Mouse (Mus musculus): ENCODE data around the gene Prkg2. TPM values are rescaled to one million over a fixed set of nuclear protein-coding genes. Genes with fewer than 3 reads are reported as not detected.

The Prkg2 gene
- total and polyA plus RNA-seq, 2 experiments from 2014 or later, result 2.5 to 2.9 TPM

GRCm38 (mm10) chr5:98966679-98967078 is 70.5 kb downstream of the Prkg2 start:
- Histone ChIP-seq H3K4me1 (ENCODE audit: insufficient read depth, low read length) (no peaks in the 10 kb centered on the region), H3K9ac (replicated peaks; ENCODE audit: low read length, poor library complexity, severe bottlenecking) (no peak overlapping the region), H3K9me3 (ENCODE audit: low read length) (no peaks in the 10 kb centered on the region), H3K36me3 (ENCODE audit: insufficient read depth, low read length) (no peaks in the 10 kb centered on the region), H3K4me2 (ENCODE audit: low read depth, low read length, poor library complexity, severe bottlenecking) (no peak overlapping the region), H3K27ac (ENCODE audit: low read depth, low read length) (no peak overlapping the region), H3K27me3 (ENCODE audit: insufficient read depth, low read length) (no peaks in the 10 kb centered on the region), H3K4me3 (ENCODE audit: low read depth, low read length) (no peak overlapping the region)
- ATAC-seq (ENCODE audit: low FRiP score) (no peak), DNase-seq (ENCODE audit: low spot score) (no peak)
- 92% methylated on average over 9 of the region's 9 CpGs for WGBS
- no peak for TF ChIP-seq CTCF (IDR thresholded peaks at IDR 0.05)

- ATAC-seq (ENCODE audit: low FRiP score) (no peak), DNase-seq (ENCODE audit: low spot score) (peak; percentile 66)
- WGBS, result 22% methylated on average over 4 of the region's 4 CpGs
- H3K27me3 ChIP-seq (ENCODE audit: insufficient read depth, low read length), result no peaks in the 10 kb centered on the region
- H3K9ac ChIP-seq (replicated peaks; ENCODE audit: low read length, poor library complexity, severe bottlenecking), result no peak overlapping the region
- no peaks in the 10 kb centered on the region for H3K36me3 ChIP-seq (ENCODE audit: insufficient read depth, low read length)
- H3K4me3 ChIP-seq (ENCODE audit: low read depth, low read length), result no peak overlapping the region
- no peak overlapping the region for H3K27ac ChIP-seq (ENCODE audit: low read depth, low read length)
- no peak for TF ChIP-seq CTCF (IDR thresholded peaks at IDR 0.05)
- H3K4me1 ChIP-seq (ENCODE audit: insufficient read depth, low read length), result no peaks in the 10 kb centered on the region
- no peak overlapping the region for H3K4me2 ChIP-seq (ENCODE audit: low read depth, low read length, poor library complexity, severe bottlenecking)
- H3K9me3 ChIP-seq (ENCODE audit: low read length), result no peaks in the 10 kb centered on the region
Measured at GRCm38 (mm10) chr5:98965139-98965538, 72.0 kb downstream of the Prkg2 start.

GRCm38 (mm10) chr5:98964367-98964766 is 72.8 kb downstream of the Prkg2 start:
- Histone ChIP-seq H3K27me3 (ENCODE audit: insufficient read depth, low read length) (no peaks in the 10 kb centered on the region), H3K9me3 (ENCODE audit: low read length) (no peaks in the 10 kb centered on the region), H3K9ac (replicated peaks; ENCODE audit: low read length, poor library complexity, severe bottlenecking) (no peak overlapping the region), H3K4me2 (ENCODE audit: low read depth, low read length, poor library complexity, severe bottlenecking) (no peak overlapping the region), H3K4me3 (ENCODE audit: low read depth, low read length) (no peak overlapping the region), H3K27ac (ENCODE audit: low read depth, low read length) (no peak overlapping the region), H3K4me1 (ENCODE audit: insufficient read depth, low read length) (no peaks in the 10 kb centered on the region), H3K36me3 (ENCODE audit: insufficient read depth, low read length) (no peaks in the 10 kb centered on the region)
- WGBS, result 78% methylated on average over 6 of the region's 6 CpGs
- no peak for TF ChIP-seq CTCF (IDR thresholded peaks at IDR 0.05)
- ATAC-seq (ENCODE audit: low FRiP score) (no peak), DNase-seq (ENCODE audit: low spot score) (no peak)

GRCm38 (mm10) chr5:98962472-98962871 is 74.7 kb downstream of the Prkg2 start:
- no peak for TF ChIP-seq CTCF (IDR thresholded peaks at IDR 0.05)

GRCm38 (mm10) chr5:98955576-98955975 is 81.6 kb downstream of the Prkg2 start:
- DNase-seq (ENCODE audit: low spot score) (no peak), ATAC-seq (ENCODE audit: low FRiP score) (no peak)
- H3K27me3 ChIP-seq (ENCODE audit: insufficient read depth, low read length), result no peaks in the 10 kb centered on the region
- no peak for TF ChIP-seq CTCF (IDR thresholded peaks at IDR 0.05)
- WGBS, result 20% methylated on average over 3 of the region's 3 CpGs
- H3K9ac ChIP-seq (replicated peaks; ENCODE audit: low read length, poor library complexity, severe bottlenecking), result no peak overlapping the region
- no peaks in the 10 kb centered on the region for H3K9me3 ChIP-seq (ENCODE audit: low read length)
- no peak overlapping the region for H3K4me3 ChIP-seq (ENCODE audit: low read depth, low read length)
- H3K4me2 ChIP-seq (ENCODE audit: low read depth, low read length, poor library complexity, severe bottlenecking), result no peak overlapping the region
- H3K4me1 ChIP-seq (ENCODE audit: insufficient read depth, low read length), result no peaks in the 10 kb centered on the region
- no peak overlapping the region for H3K27ac ChIP-seq (ENCODE audit: low read depth, low read length)
- no peaks in the 10 kb centered on the region for H3K36me3 ChIP-seq (ENCODE audit: insufficient read depth, low read length)

More at GRCm38 (mm10) chr5:98962472-98962871, 74.7 kb downstream of the Prkg2 start:
- WGBS, result 47% methylated on average over 2 of the region's 2 CpGs
- Histone ChIP-seq H3K36me3 (ENCODE audit: insufficient read depth, low read length) (no peaks in the 10 kb centered on the region), H3K4me1 (ENCODE audit: insufficient read depth, low read length) (no peaks in the 10 kb centered on the region), H3K27ac (ENCODE audit: low read depth, low read length) (no peak overlapping the region), H3K9ac (replicated peaks; ENCODE audit: low read length, poor library complexity, severe bottlenecking) (no peak overlapping the region), H3K4me3 (ENCODE audit: low read depth, low read length) (no peak overlapping the region), H3K27me3 (ENCODE audit: insufficient read depth, low read length) (no peaks in the 10 kb centered on the region), H3K4me2 (ENCODE audit: low read depth, low read length, poor library complexity, severe bottlenecking) (no peak overlapping the region), H3K9me3 (ENCODE audit: low read length) (no peaks in the 10 kb centered on the region)
- DNase-seq (ENCODE audit: low spot score), result no peak
- ATAC-seq (ENCODE audit: low FRiP score), result no peak

- H3K9ac ChIP-seq (replicated peaks; ENCODE audit: low read length, poor library complexity, severe bottlenecking), result no peak overlapping the region
- H3K4me2 ChIP-seq (ENCODE audit: low read depth, low read length, poor library complexity, severe bottlenecking), result no peak overlapping the region
- H3K4me1 ChIP-seq (ENCODE audit: insufficient read depth, low read length), result no peaks in the 10 kb centered on the region
- H3K27ac ChIP-seq (ENCODE audit: low read depth, low read length), result no peak overlapping the region
- no peak overlapping the region for H3K4me3 ChIP-seq (ENCODE audit: low read depth, low read length)
- H3K36me3 ChIP-seq (ENCODE audit: insufficient read depth, low read length), result no peaks in the 10 kb centered on the region
- no peak for TF ChIP-seq CTCF (IDR thresholded peaks at IDR 0.05)
- no peaks in the 10 kb centered on the region for H3K9me3 ChIP-seq (ENCODE audit: low read length)
- no peaks in the 10 kb centered on the region for H3K27me3 ChIP-seq (ENCODE audit: insufficient read depth, low read length)
- DNase-seq (ENCODE audit: low spot score) (peak; percentile 22), ATAC-seq (ENCODE audit: low FRiP score) (no peak)
- WGBS, result 52% methylated on average over 1 of the region's 1 CpGs
Measured at GRCm38 (mm10) chr5:98953386-98953785, 83.8 kb downstream of the Prkg2 start.
